Mouse (Mus musculus) stomach, postnatal 0 days (tissue): ENCODE measurements around the gene Adgrl1.

Source experiments
- CTCF ChIP-seq: IDR thresholded peaks from 2 replicates; pipeline ENCODE4 v1.5.1; 2016; ENCODE audit warnings: antibody characterized with exemption, low read depth, mild to moderate bottlenecking, moderate library complexity
- EP300 ChIP-seq: optimal IDR thresholded peaks from 2 replicates; pipeline ENCODE3; 2016; ENCODE audit warnings: antibody characterized with exemption

- no peak for TF ChIP-seq EP300
- no peak for TF ChIP-seq CTCF
Observed at GRCm38 (mm10) chr8:83945540-83945939, 45.6 kb downstream of the Adgrl1 start.
